Comparison of ENCODE assay signal across 17 mouse cellular contexts in genomic region chr4:140113690-140114475, GRCm38 (mm10).
DNase-seq lines count a peak whose midpoint lies in the region; ATAC-seq and TF ChIP-seq lines count a peak whose summit lies in the region.
"Had no signal": no experiment of that assay in that cellular context is flagged by ENCODE, and none has a peak within 500 bp of the region (broad histone marks: within the 10 kb centered on the region; RNA-seq: fewer than 3 reads in every experiment).

No protein-coding gene starts in this region.

- no peak overlapping the region for H3K4me2 ChIP-seq in forebrain, embryonic 14.5 days (ENCODE audit: low read length)
- H3K4me2 ChIP-seq in midbrain, postnatal 0 days (ENCODE audit: low read depth, low read length, poor library complexity, severe bottlenecking), result no peak overlapping the region
- no peak overlapping the region for H3K4me2 ChIP-seq in heart, embryonic 11.5 days
- H3K4me2 ChIP-seq: liver, embryonic 12.5 days; lung, embryonic 15.5 days had no signal

- H3K27me3 ChIP-seq in forebrain, embryonic 14.5 days (replicated peaks; ENCODE audit: control insufficient read depth, insufficient read depth, low read length), result no peaks in the 10 kb centered on the region
- peaks cover 19% of the 10 kb centered on the region for H3K27me3 ChIP-seq in forebrain, embryonic 10.5 days (ENCODE audit: poor library complexity, severe bottlenecking)
- peaks cover 16% of the 10 kb centered on the region for H3K27me3 ChIP-seq in megakaryocyte, embryonic 14.5 days (replicated peaks)
- no peaks in the 10 kb centered on the region for H3K27me3 ChIP-seq in midbrain, postnatal 0 days (ENCODE audit: insufficient read depth, low read length)
- H3K27me3 ChIP-seq in heart, embryonic 11.5 days (ENCODE audit: control insufficient read depth, insufficient read depth, low read length), result peaks cover 17% of the 10 kb centered on the region

- H3K36me3 ChIP-seq in forebrain, embryonic 14.5 days (ENCODE audit: control insufficient read depth, insufficient read depth, low read length), result no peaks in the 10 kb centered on the region
- no peaks in the 10 kb centered on the region for H3K36me3 ChIP-seq in forebrain, embryonic 10.5 days (replicated peaks)
- no peaks in the 10 kb centered on the region for H3K36me3 ChIP-seq in megakaryocyte, embryonic 14.5 days (replicated peaks; ENCODE audit: low read length)
- no peaks in the 10 kb centered on the region for H3K36me3 ChIP-seq in midbrain, postnatal 0 days (ENCODE audit: insufficient read depth, low read length)
- no peaks in the 10 kb centered on the region for H3K36me3 ChIP-seq in heart, embryonic 11.5 days (ENCODE audit: control insufficient read depth, insufficient read depth, low read length)
- H3K36me3 ChIP-seq: embryonic facial prominence, embryonic 10.5 days; heart, embryonic 10.5 days; liver, embryonic 12.5 days; lung, embryonic 15.5 days had no signal

- WGBS in forebrain, embryonic 14.5 days, result 76% methylated on average over 18 of the region's 18 CpGs
- WGBS in forebrain, embryonic 10.5 days, result 89% methylated on average over 18 of the region's 18 CpGs
- WGBS in midbrain, postnatal 0 days, result 75% methylated on average over 18 of the region's 18 CpGs
- WGBS in heart, embryonic 11.5 days (ENCODE audit: insufficient replicate concordance), result 80% methylated on average over 18 of the region's 18 CpGs

- no peak overlapping the region for H3K4me3 ChIP-seq in forebrain, embryonic 14.5 days (ENCODE audit: low read depth, low read length)
- no peak overlapping the region for H3K4me3 ChIP-seq in forebrain, embryonic 10.5 days
- H3K4me3 ChIP-seq in megakaryocyte, embryonic 14.5 days (replicated peaks), result peak overlapping the region; percentile 62
- H3K4me3 ChIP-seq in midbrain, postnatal 0 days (ENCODE audit: low read depth, low read length), result no peak overlapping the region
- no peak overlapping the region for H3K4me3 ChIP-seq in heart, embryonic 11.5 days (ENCODE audit: low read depth, low read length)
- H3K4me3 ChIP-seq: embryonic facial prominence, embryonic 10.5 days; erythroblast, embryonic 14.5 days; heart, embryonic 10.5 days; liver, embryonic 12.5 days; lung, embryonic 15.5 days had no signal

- TF ChIP-seq CTCF in midbrain, postnatal 0 days (IDR thresholded peaks at IDR 0.05), result no peak

- H3K9ac ChIP-seq in forebrain, embryonic 14.5 days (ENCODE audit: low read length), result no peak overlapping the region
- no peak overlapping the region for H3K9ac ChIP-seq in midbrain, postnatal 0 days (replicated peaks; ENCODE audit: low read length, poor library complexity, severe bottlenecking)
- H3K9ac ChIP-seq in heart, embryonic 11.5 days (ENCODE audit: low read depth, low read length), result no peak overlapping the region
- H3K9ac ChIP-seq: liver, embryonic 12.5 days; lung, embryonic 15.5 days had no signal

- peaks cover 4% of the 10 kb centered on the region; the same call in 1 of the 2 replicates for H3K4me1 ChIP-seq in forebrain, embryonic 14.5 days (ENCODE audit: control insufficient read depth, insufficient read depth, low read length)
- H3K4me1 ChIP-seq in forebrain, embryonic 10.5 days, result peaks cover 8% of the 10 kb centered on the region
- H3K4me1 ChIP-seq in megakaryocyte, embryonic 14.5 days, result no peaks in the 10 kb centered on the region
- H3K4me1 ChIP-seq in midbrain, postnatal 0 days (ENCODE audit: insufficient read depth, low read length), result peaks cover 7% of the 10 kb centered on the region; the same call in 1 of the 2 replicates
- 0 out of 2 replicates have a peak, but pooled peaks cover 3% of the 10 kb centered on the region for H3K4me1 ChIP-seq in heart, embryonic 11.5 days (ENCODE audit: control insufficient read depth, insufficient read depth, low read length)
- H3K4me1 ChIP-seq: liver, embryonic 12.5 days; lung, embryonic 15.5 days had no signal

- no peak overlapping the region for H3K27ac ChIP-seq in forebrain, embryonic 14.5 days (ENCODE audit: low read depth, low read length)
- H3K27ac ChIP-seq in forebrain, embryonic 10.5 days, result no peak overlapping the region
- no peak overlapping the region for H3K27ac ChIP-seq in midbrain, postnatal 0 days (ENCODE audit: low read depth, low read length)
- no peak overlapping the region for H3K27ac ChIP-seq in heart, embryonic 11.5 days (ENCODE audit: low read depth, low read length)
- H3K27ac ChIP-seq: embryonic facial prominence, embryonic 10.5 days; heart, embryonic 10.5 days; liver, embryonic 12.5 days; lung, embryonic 15.5 days had no signal

- no peak for ATAC-seq in forebrain, embryonic 14.5 days
- no peak for ATAC-seq in megakaryocyte, adult 5-6 weeks (ENCODE audit: poor library complexity, severe bottlenecking)
- no peak for ATAC-seq in midbrain, postnatal 0 days (ENCODE audit: low FRiP score)
- ATAC-seq in heart, embryonic 11.5 days (replicated peaks; ENCODE audit: insufficient number of reproducible peaks, low FRiP score, low TSS enrichment), result no peak
- ATAC-seq: intestine, embryonic 16.5 days; liver, embryonic 12.5 days had no signal

- DNase-seq in forebrain, embryonic 14.5 days (ENCODE audit: low spot score), result peak; percentile 44
- no peak for DNase-seq in forebrain, embryonic 10.5 days (ENCODE audit: extremely low spot score, low spot score)
- peak; percentile 60 to 79 for DNase-seq in cerebellum, postnatal 25 days
- peak; percentile 61 for DNase-seq in midbrain, postnatal 0 days (ENCODE audit: low spot score)
- DNase-seq in ovary, postnatal 14 days (ENCODE audit: low spot score), result no peak
- DNase-seq: B cell, adult 2 months; gastrocnemius, postnatal 25 days; kidney, postnatal 4 days had no signal

- H3K9me3 ChIP-seq in forebrain, embryonic 14.5 days (replicated peaks; ENCODE audit: control insufficient read depth, low read length), result no peaks in the 10 kb centered on the region
- H3K9me3 ChIP-seq in forebrain, embryonic 10.5 days, result no peaks in the 10 kb centered on the region
- H3K9me3 ChIP-seq in megakaryocyte, embryonic 14.5 days, result peaks cover 34% of the 10 kb centered on the region
- H3K9me3 ChIP-seq in midbrain, postnatal 0 days (ENCODE audit: low read length), result no peaks in the 10 kb centered on the region
- H3K9me3 ChIP-seq in heart, embryonic 11.5 days (replicated peaks; ENCODE audit: control insufficient read depth, low read length), result 0 out of 2 replicates have a peak, but pooled peaks cover 2% of the 10 kb centered on the region
- H3K9me3 ChIP-seq: embryonic facial prominence, embryonic 10.5 days; liver, embryonic 12.5 days; lung, embryonic 15.5 days had no signal

Comparison
In these comparisons a context has a peak if more than half of its experiments do, and no peak if none do; other contexts are left out.
1. DNase-seq: peak in forebrain, embryonic 14.5 days (single experiment), cerebellum, postnatal 25 days (2 of 2) and midbrain, postnatal 0 days (single experiment); none in forebrain, embryonic 10.5 days (single experiment) and ovary, postnatal 14 days (single experiment).